Mouse (Mus musculus) ovary, postnatal 36 days (tissue): Measurements from ENCODE around the gene Fstl1.

Experiments
- DNase-seq: peaks from one replicate; pipeline ENCODE4 v3.0.0; 2022; ENCODE audit warnings: low spot score, mixed read lengths

Gene Fstl1

GRCm38 (mm10) chr16:37823949-37824348 is 47.3 kb downstream of the Fstl1 start:
- DNase-seq, result no peak

GRCm38 (mm10) chr16:37824778-37825505 is 48.3 kb downstream of the Fstl1 start:
- no peak for DNase-seq

GRCm38 (mm10) chr16:37826286-37826685 is 49.6 kb downstream of the Fstl1 start:
- DNase-seq, result no peak

GRCm38 (mm10) chr16:37831041-37831440 is 54.4 kb downstream of the Fstl1 start:
- DNase-seq, result no peak

- no peak for DNase-seq
These were observed 60.9 kb downstream of the Fstl1 start for GRCm38 (mm10) chr16:37837571-37837970.

- no peak for DNase-seq
These were observed 65.8 kb downstream of the Fstl1 start for GRCm38 (mm10) chr16:37842439-37842838.

GRCm38 (mm10) chr16:37843740-37844139 is 67.1 kb downstream of the Fstl1 start:
- no peak for DNase-seq

GRCm38 (mm10) chr16:37845202-37845925 is 68.7 kb downstream of the Fstl1 start:
- DNase-seq, result no peak

- no peak for DNase-seq
These were observed 70.4 kb downstream of the Fstl1 start for GRCm38 (mm10) chr16:37847081-37847480.

GRCm38 (mm10) chr16:37851366-37851765 is 74.7 kb downstream of the Fstl1 start:
- no peak for DNase-seq

GRCm38 (mm10) chr16:37853279-37853678 is 76.6 kb downstream of the Fstl1 start:
- DNase-seq, result peak; percentile 30

GRCm38 (mm10) chr16:37854054-37854453 is 77.4 kb downstream of the Fstl1 start:
- no peak for DNase-seq

- DNase-seq, result no peak
These were observed 77.9 kb downstream of the Fstl1 start for GRCm38 (mm10) chr16:37854593-37854992.

- DNase-seq, result no peak
These were observed 78.9 kb downstream of the Fstl1 start for GRCm38 (mm10) chr16:37855583-37855982.

- no peak for DNase-seq
These were observed 79.7 kb downstream of the Fstl1 start for GRCm38 (mm10) chr16:37856327-37856726.

- no peak for DNase-seq
These were observed 80.8 kb downstream of the Fstl1 start for GRCm38 (mm10) chr16:37857495-37857894.

- no peak for DNase-seq
These were observed 83.5 kb downstream of the Fstl1 start for GRCm38 (mm10) chr16:37860213-37860612.

- DNase-seq, result no peak
These were observed 84.4 kb downstream of the Fstl1 start, which contains the start of gene Gm36028 for GRCm38 (mm10) chr16:37861029-37861428. Gene Gm36028 (minus strand): TSS chr16:37861146.

GRCm38 (mm10) chr16:37863876-37864275 is 87.2 kb downstream of the Fstl1 start:
- no peak for DNase-seq

- DNase-seq, result no peak
These were observed 89.2 kb downstream of the Fstl1 start for GRCm38 (mm10) chr16:37865841-37866240.

GRCm38 (mm10) chr16:37867791-37868505 is 91.3 kb downstream of the Fstl1 start, which contains the start of gene Lrrc58:
Gene Lrrc58 (plus strand): TSS chr16:37868389.
- peak; percentile 86 for DNase-seq
